Mouse (Mus musculus): ENCODE measurements at regions not wholly inside any gene's neighbourhood (a gene's known extent, or its start where the extent isn't known, plus 50 kb on each side); places are given as distances from the start of the nearest gene placed in this dataset.
A peak's percentile ranks its signal among the peaks of the same experiment; 100 is the strongest.

DNA sequence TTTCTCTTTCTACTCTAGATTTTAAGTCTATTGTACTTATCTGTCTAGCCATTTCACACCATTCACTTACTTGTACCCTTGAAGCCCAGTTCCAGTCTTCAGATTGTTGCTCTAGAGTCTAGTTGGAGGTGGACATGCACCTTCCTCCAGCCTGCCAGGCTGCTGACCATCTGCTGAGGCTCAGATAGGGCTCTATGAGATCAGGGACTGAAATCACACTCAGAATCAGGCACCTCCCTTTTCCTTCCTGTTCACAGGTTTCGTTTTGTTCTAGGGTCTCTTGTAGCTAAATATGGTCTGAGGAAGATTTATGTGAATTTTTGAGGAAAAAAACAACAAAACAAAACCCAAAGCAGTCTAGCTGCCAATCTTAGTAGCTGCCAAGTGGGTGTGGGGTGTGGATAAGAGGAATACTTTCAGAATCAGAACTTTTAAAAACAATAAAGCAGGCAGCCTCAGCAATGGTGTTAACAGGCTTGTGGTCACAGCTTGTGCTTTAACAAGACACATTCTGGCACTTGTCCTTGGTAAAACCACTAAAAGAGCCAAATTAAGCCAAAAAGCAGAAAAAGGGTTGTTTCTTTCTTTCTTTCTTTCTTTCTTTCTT is 225.9 kb upstream of the Gvin1 start:
- ATAC-seq (ENCODE audit: extremely low read depth, insufficient number of reproducible peaks, low FRiP score, poor library complexity, severe bottlenecking): peak; percentile 75; the same call in 1 of the 2 replicates

Measured in neutrophil, adult 5-6 weeks (primary cell).